Mouse (Mus musculus) heart, embryonic 16.5 days (tissue): ENCODE data around the gene Fyn. TPM values are rescaled to one million over a fixed set of nuclear protein-coding genes. Genes with fewer than 3 reads are reported as not detected.

ENCODE experiments used
- ATAC-seq: fragments of 200-750 bp; cut with Nextera tagmentation; replicated peaks from 2 replicates; pipeline ENCODE4 v1.8.0; 2017; ENCODE audit warnings: moderate number of reproducible peaks; ENCODE audit not compliant: insufficient read depth, low FRiP score; ENCODE audit errors: extremely low read depth
- H3K27ac ChIP-seq: fragments of 300-500 bp; sonication (generic); 2 replicates; pipeline ENCODE4 v1.5.1; 2014; ENCODE audit warnings: mild to moderate bottlenecking, low read length, control low read depth, moderate library complexity
- H3K27me3 ChIP-seq: fragments of 300-500 bp; sonication (generic); 2 replicates; pipeline ENCODE4 v1.6.1; 2014; ENCODE audit warnings: low read length, mixed read lengths; ENCODE audit not compliant: control insufficient read depth, insufficient read depth
- H3K36me3 ChIP-seq: fragments of 300-500 bp; sonication (generic); 2 replicates; pipeline ENCODE4 v1.6.1; 2014; ENCODE audit not compliant: control insufficient read depth, insufficient read depth
- H3K4me1 ChIP-seq: fragments of 300-500 bp; sonication (generic); 2 replicates; pipeline ENCODE4 v1.6.1; 2014; ENCODE audit warnings: low read length, mixed read lengths; ENCODE audit not compliant: control insufficient read depth, insufficient read depth
- H3K4me2 ChIP-seq: fragments of 300-500 bp; sonication (generic); 2 replicates; pipeline ENCODE4 v1.6.1; 2014; ENCODE audit warnings: low read depth, mild to moderate bottlenecking, control low read depth, low read length
- H3K4me3 ChIP-seq: fragments of 300-500 bp; sonication (generic); 2 replicates; pipeline ENCODE4 v1.5.1; 2014; ENCODE audit warnings: mild to moderate bottlenecking, control low read depth, low read length
- H3K9ac ChIP-seq: fragments of 300-500 bp; sonication (generic); 2 replicates; pipeline ENCODE4 v1.6.1; 2014; ENCODE audit warnings: low read length, control low read depth
- H3K9me3 ChIP-seq: fragments of 300-500 bp; sonication (generic); replicated peaks from 2 replicates; pipeline ENCODE4 v1.6.1; 2016; ENCODE audit warnings: low read length; ENCODE audit not compliant: control insufficient read depth
- WGBS: fragments of 180-500 bp; shearing (Covaris S2); extraction: QIAGEN DNeasy Blood & Tissue Kit; methylation state at CpG from one replicate; pipeline ENCODE4 v1.1.7; 2014; 5-methylcytosine and 5-hydroxymethylcytosine counted together
- polyA plus RNA-seq: library from polyadenylated mRNA; unstranded; fragments of >200 nt; fragmentation: Nextera tagmentation; extraction: Ambion mirVana; gene quantifications from 2 replicates; pipeline ENCODE4 v1.2.1, GENCODE M21; 2015

The Fyn gene
- polyA plus RNA-seq, 1 experiment from 2014 or later: 15.0 TPM

DNA sequence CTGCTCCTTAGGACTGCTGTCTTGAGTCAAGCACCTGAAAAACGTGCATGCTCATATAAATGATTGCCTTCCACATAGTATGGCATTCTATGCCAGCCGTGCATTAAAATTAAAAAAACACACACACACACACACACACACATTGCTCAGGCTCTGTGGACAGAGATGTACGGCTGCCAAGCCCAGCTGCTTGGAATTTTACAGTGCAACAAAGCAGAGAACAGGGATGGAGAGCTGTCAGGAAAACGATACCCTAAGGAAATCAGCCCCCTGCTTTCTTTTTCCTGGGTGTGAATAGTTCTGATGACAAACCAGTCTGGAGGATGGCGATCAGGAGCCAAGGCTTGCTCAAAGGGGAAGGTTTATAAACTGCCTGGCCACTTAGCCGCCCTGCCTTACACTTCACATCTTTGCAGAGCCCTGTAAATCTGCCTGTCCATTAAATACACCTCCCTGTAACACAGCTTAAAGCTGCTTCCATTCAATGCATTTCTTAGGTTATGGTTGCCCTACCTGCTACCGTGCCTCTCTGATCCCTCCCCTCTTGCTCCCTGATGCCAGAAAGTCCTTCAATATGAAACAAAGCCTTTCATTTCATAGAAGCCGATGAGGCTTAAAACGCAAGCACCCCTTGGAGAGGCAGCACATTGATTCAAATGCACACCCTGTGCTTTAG, 228.6 kb downstream of the Fyn start:
- ATAC-seq: no peak
- Histone ChIP-seq H3K4me2 (no peak overlapping the region), H3K9me3 (peaks cover 12% of the 10 kb centered on the region), H3K4me1 (peaks cover 9% of the 10 kb centered on the region; the same call in 1 of the 2 replicates), H3K4me3 (no peak overlapping the region), H3K9ac (no peak overlapping the region), H3K27ac (no peak overlapping the region), H3K36me3 (0 out of 2 replicates have a peak, but pooled peaks cover 3% of the 10 kb centered on the region), H3K27me3 (no peaks in the 10 kb centered on the region)
- 52% methylated on average over 9 of the region's 9 CpGs for WGBS

DNA sequence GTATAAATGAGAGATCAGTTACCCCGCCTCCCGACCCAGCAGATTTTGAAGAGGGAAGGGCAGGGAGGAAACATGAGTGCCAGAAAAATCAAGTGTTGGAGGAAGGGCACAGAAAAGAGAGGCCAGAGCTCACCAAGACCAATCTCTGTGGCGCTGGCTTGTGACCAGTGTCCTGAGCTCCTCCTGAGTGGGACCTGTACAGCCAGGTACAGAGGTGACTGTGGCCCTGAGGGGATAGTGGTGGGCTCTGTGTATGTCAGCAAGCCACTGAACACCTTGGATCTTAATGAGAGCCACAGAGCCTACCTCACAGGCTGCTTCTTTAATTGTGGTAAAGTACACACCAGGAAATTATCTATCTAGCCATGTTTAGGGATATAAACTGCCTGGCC, 229.1 kb downstream of the Fyn start:
- Histone ChIP-seq H3K9me3 (peaks cover 12% of the 10 kb centered on the region), H3K9ac (no peak overlapping the region), H3K36me3 (0 out of 2 replicates have a peak, but pooled peaks cover 3% of the 10 kb centered on the region), H3K4me3 (no peak overlapping the region), H3K27me3 (no peaks in the 10 kb centered on the region), H3K4me2 (no peak overlapping the region), H3K4me1 (peaks cover 9% of the 10 kb centered on the region; the same call in 1 of the 2 replicates), H3K27ac (no peak overlapping the region)
- 58% methylated on average over 3 of the region's 3 CpGs for whole genome bisulfite sequencing
- ATAC-seq: no peak

DNA sequence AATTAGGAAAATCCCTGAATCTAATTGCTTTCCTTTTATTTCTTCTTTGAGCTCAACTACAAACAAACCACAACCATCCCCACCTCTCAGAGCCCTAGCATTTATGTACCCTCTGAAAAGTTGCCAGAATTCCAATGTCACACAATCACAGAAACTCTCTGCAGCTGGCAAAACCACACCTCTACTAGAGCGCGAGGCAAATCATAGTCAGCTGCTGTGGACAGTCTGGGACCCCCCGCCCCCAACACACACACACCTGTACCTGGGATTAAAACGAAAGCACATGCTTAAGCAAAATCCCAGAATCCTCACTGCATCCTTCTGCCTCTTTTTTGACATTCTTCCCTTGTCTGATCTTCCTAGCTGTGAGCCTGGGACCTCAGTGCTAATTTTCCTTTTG, 230.9 kb downstream of the Fyn start:
- Histone ChIP-seq H3K27me3 (no peaks in the 10 kb centered on the region), H3K9me3 (peaks cover 3% of the 10 kb centered on the region; the same call in 1 of the 2 replicates), H3K9ac (no peak overlapping the region), H3K4me1 (peaks cover 9% of the 10 kb centered on the region; the same call in 1 of the 2 replicates), H3K4me2 (no peak overlapping the region), H3K27ac (no peak overlapping the region), H3K4me3 (no peak overlapping the region), H3K36me3 (no peaks in the 10 kb centered on the region)
- WGBS: 86% methylated on average over 4 of the region's 4 CpGs
- ATAC-seq: no peak

DNA sequence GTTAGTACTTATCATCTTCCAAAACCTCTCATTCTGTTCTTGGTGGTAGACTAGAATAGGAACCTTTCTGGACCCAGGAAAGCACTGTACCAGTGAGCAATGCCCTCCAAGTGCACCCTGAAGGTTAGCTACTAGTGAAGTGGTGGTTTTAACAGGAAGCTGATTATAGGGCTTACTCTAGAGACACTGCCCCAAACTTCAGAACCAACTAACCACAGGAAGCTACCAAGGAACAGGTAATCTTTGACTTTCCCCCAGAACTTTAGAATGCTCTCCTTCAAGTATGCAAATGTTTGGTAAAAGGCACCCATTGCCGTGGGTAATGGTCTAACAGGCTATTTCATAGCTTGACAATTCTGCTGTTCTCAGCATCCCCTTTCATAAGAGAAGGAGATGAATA, 231.5 kb downstream of the Fyn start:
- Histone ChIP-seq H3K27me3 (no peaks in the 10 kb centered on the region), H3K36me3 (no peaks in the 10 kb centered on the region), H3K9ac (no peak overlapping the region), H3K27ac (no peak overlapping the region), H3K4me2 (no peak overlapping the region), H3K9me3 (peaks cover 6% of the 10 kb centered on the region), H3K4me3 (no peak overlapping the region), H3K4me1 (peaks cover 9% of the 10 kb centered on the region; the same call in 1 of the 2 replicates)
- ATAC-seq: no peak
- WGBS: 56% methylated on average over 1 of the region's 1 CpGs

DNA sequence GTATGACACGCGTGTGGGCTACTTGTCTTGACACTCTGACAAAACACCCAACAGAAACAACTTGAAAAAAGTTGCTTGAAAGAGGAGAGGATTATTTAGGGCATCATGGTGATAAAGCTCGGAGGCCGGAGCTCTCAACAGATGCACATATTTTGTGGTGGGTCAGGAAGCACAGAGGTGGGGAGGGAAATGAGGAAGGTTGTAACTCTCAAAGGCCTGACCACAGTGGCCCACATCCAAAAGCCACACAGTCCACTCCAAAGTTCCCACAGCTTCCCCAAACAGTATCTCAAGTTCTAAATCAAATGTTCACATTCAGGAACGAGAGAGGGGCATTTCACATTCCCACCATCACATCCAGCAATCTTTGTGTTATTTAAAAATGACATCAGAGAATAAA, 232.4 kb downstream of the Fyn start:
- no peak for ATAC-seq
- peaks cover 4% of the 10 kb centered on the region; the same call in 1 of the 2 replicates for H3K4me1 ChIP-seq

DNA sequence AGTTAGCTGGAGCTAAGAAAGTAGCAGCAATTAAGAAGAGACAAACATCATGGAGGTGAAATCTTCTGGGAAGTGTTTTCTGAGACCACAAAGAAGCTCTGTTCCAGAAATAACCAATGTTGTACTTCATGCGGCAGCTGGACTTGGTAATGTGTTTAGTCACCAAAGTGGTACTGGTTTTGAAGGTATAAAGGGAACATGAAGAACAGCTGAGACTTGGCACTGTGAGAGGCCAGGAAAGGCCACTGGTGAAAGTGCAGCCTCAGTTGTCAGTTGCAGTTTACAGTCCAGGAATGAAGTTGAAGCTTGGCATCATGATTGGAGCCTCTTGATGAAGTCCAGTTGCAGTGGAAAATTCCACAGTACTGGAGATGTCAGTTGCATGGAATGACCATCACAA, 237.8 kb downstream of the Fyn start:
- Histone ChIP-seq H3K4me1 (no peaks in the 10 kb centered on the region), H3K4me3 (no peak overlapping the region), H3K27me3 (no peaks in the 10 kb centered on the region), H3K9ac (no peak overlapping the region), H3K4me2 (no peak overlapping the region), H3K27ac (no peak overlapping the region), H3K36me3 (no peaks in the 10 kb centered on the region), H3K9me3 (peaks cover 11% of the 10 kb centered on the region)
- ATAC-seq: no peak
- WGBS: 87% methylated on average over 1 of the region's 1 CpGs

More for the DNA sequence above, 232.4 kb downstream of the Fyn start:
- no peaks in the 10 kb centered on the region for H3K27me3 ChIP-seq
- no peaks in the 10 kb centered on the region for H3K36me3 ChIP-seq
- peaks cover 8% of the 10 kb centered on the region for H3K9me3 ChIP-seq
- 61% methylated on average over 5 of the region's 5 CpGs for WGBS
- no peak overlapping the region for H3K27ac ChIP-seq
- H3K9ac ChIP-seq: no peak overlapping the region
- no peak overlapping the region for H3K4me3 ChIP-seq
- H3K4me2 ChIP-seq: no peak overlapping the region

DNA sequence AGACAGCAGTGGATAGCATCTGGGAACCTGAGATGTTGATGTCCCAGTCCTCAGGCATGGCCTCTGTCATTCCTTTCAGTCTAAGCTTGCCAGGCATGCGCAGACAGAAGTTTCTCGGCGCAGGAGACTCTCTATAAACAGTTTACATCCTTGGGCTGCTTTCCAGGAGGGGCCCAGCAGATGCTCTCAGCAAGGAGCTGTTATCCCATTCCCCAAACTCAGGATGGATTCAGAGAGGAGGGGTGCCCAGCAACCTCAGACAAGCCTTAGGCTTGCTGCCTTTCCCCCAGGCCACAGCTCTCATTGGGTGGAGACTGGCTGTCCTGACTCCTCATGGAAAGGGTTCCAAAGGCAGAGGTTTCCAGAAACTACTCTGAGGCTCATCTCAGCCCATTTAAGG, 242.6 kb downstream of the Fyn start:
- no peak overlapping the region for H3K27ac ChIP-seq
- no peaks in the 10 kb centered on the region for H3K27me3 ChIP-seq
- H3K36me3 ChIP-seq: no peaks in the 10 kb centered on the region
- no peak for ATAC-seq
- WGBS: 55% methylated on average over 3 of the region's 3 CpGs
- H3K9ac ChIP-seq: no peak overlapping the region
- no peak overlapping the region for H3K4me3 ChIP-seq
- H3K4me2 ChIP-seq: no peak overlapping the region
- H3K9me3 ChIP-seq: peaks cover 3% of the 10 kb centered on the region; the same call in 1 of the 2 replicates
- peaks cover 22% of the 10 kb centered on the region for H3K4me1 ChIP-seq

DNA sequence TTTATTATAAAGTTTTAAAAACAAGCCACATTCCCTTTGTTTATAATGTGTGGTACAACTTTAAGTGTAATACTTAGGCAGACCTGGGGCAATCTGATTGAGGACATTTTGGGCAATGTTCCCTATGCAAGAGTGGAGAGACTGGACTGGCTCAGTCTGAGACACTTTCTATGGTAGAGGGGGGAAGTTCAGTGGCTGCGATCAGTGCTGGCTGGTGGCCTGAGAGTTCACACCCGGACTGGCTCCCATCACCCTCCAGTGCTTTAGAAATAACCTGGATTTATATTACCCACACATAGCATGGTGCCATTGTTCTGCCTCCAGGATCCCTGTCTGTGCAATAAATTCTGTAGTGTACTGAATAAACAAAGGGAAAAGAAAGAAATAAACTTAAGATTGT, 243.5 kb downstream of the Fyn start:
- WGBS: 58% methylated on average over 2 of the region's 2 CpGs
- Histone ChIP-seq H3K4me3 (no peak overlapping the region), H3K9me3 (peaks cover 3% of the 10 kb centered on the region; the same call in 1 of the 2 replicates), H3K36me3 (no peaks in the 10 kb centered on the region), H3K27me3 (no peaks in the 10 kb centered on the region), H3K27ac (peak overlapping the region; percentile 87; the same call in 1 of the 2 replicates), H3K4me2 (peak overlapping the region; percentile 76; the same call in 1 of the 2 replicates), H3K9ac (no peak overlapping the region; the same call in 1 of the 2 replicates), H3K4me1 (peaks cover 22% of the 10 kb centered on the region)
- no peak for ATAC-seq

DNA sequence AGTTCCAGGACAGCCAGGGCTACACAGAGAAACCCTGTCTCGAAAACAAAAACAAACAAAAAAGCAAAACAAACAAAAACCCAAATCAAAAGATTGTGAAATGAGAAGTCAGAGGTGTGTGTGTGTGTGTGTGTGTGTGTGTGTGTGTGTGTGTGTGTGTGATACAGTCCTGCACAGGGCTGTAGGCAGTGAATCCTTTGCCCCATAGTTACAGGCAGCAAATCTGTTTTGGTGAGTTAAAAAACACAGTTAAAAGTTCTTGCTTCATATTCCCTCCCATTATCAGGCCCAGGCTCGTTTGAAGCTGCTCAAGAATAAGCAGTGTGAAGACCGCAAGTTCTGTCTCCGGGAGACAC, 244.0 kb downstream of the Fyn start, which contains the start of gene Traf3ip2:
Gene Traf3ip2, plus strand, starts transcription at position 302 of the 356 bp plus-strand sequence.
- peak within 1 kb of the TSS; percentile 60 for H3K4me3 ChIP-seq

More for the DNA sequence above, 244.0 kb downstream of the Fyn start, which contains the start of gene Traf3ip2:
- Histone ChIP-seq H3K27me3 (no peaks in the 10 kb centered on the region), H3K4me1 (peaks cover 22% of the 10 kb centered on the region), H3K36me3 (no peaks in the 10 kb centered on the region), H3K9me3 (peaks cover 3% of the 10 kb centered on the region; the same call in 1 of the 2 replicates), H3K27ac (peak within 1 kb of the TSS; percentile 87), H3K9ac (peak within 1 kb of the TSS; percentile 80), H3K4me2 (peak within 1 kb of the TSS; percentile 76)
- 19% methylated on average over 4 of the region's 4 CpGs for WGBS
- ATAC-seq: no peak
